Mouse (Mus musculus): ENCODE results near the gene Flrt1. TPM values are rescaled to one million over a fixed set of nuclear protein-coding genes. Genes with fewer than 3 reads are reported as not detected.

Gene Flrt1
- polyA plus RNA-seq, 1 experiment = not detected

GRCm38 (mm10) chr19:7136714-7137498 lies 31.4 kb upstream of the Flrt1 start:
- no peak for TF ChIP-seq GATA1 (IDR thresholded peaks at IDR 0.05; ENCODE audit: low read length)

- TF ChIP-seq GATA1 (IDR thresholded peaks at IDR 0.05; ENCODE audit: low read length) = no peak
Observed at GRCm38 (mm10) chr19:7136016-7136415, 30.5 kb upstream of the Flrt1 start.

- TF ChIP-seq GATA1 (IDR thresholded peaks at IDR 0.05; ENCODE audit: low read length) = no peak
Observed at GRCm38 (mm10) chr19:7135525-7135924, 30.0 kb upstream of the Flrt1 start.

- TF ChIP-seq GATA1 (IDR thresholded peaks at IDR 0.05; ENCODE audit: low read length) = no peak
Observed at GRCm38 (mm10) chr19:7134631-7135091, 29.1 kb upstream of the Flrt1 start.

GRCm38 (mm10) chr19:7133436-7133835 lies 27.9 kb upstream of the Flrt1 start:
- TF ChIP-seq GATA1 (IDR thresholded peaks at IDR 0.05; ENCODE audit: low read length) = no peak

GRCm38 (mm10) chr19:7130317-7130716 lies 24.8 kb upstream of the Flrt1 start:
- TF ChIP-seq GATA1 (IDR thresholded peaks at IDR 0.05; ENCODE audit: low read length) = no peak

- TF ChIP-seq GATA1 (IDR thresholded peaks at IDR 0.05; ENCODE audit: low read length) = no peak
Observed at GRCm38 (mm10) chr19:7128551-7129475, 23.3 kb upstream of the Flrt1 start.

GRCm38 (mm10) chr19:7126933-7127332 lies 21.4 kb upstream of the Flrt1 start:
- no peak for TF ChIP-seq GATA1 (IDR thresholded peaks at IDR 0.05; ENCODE audit: low read length)

- TF ChIP-seq GATA1 (IDR thresholded peaks at IDR 0.05; ENCODE audit: low read length) = no peak
Observed at GRCm38 (mm10) chr19:7126209-7126608, 20.7 kb upstream of the Flrt1 start.

- TF ChIP-seq GATA1 (IDR thresholded peaks at IDR 0.05; ENCODE audit: low read length) = no peak
Observed at GRCm38 (mm10) chr19:7125526-7126156, 20.1 kb upstream of the Flrt1 start.

- TF ChIP-seq GATA1 (IDR thresholded peaks at IDR 0.05; ENCODE audit: low read length) = no peak
Observed at GRCm38 (mm10) chr19:7122698-7123306, 17.3 kb upstream of the Flrt1 start.

GRCm38 (mm10) chr19:7122277-7122676 lies 16.7 kb upstream of the Flrt1 start:
- no peak for TF ChIP-seq GATA1 (IDR thresholded peaks at IDR 0.05; ENCODE audit: low read length)

GRCm38 (mm10) chr19:7121252-7121651 lies 15.7 kb upstream of the Flrt1 start:
- TF ChIP-seq GATA1 (IDR thresholded peaks at IDR 0.05; ENCODE audit: low read length) = no peak

- TF ChIP-seq GATA1 (IDR thresholded peaks at IDR 0.05; ENCODE audit: low read length) = no peak
Observed at GRCm38 (mm10) chr19:7117653-7118307, 12.3 kb upstream of the Flrt1 start.

- no peak for TF ChIP-seq GATA1 (IDR thresholded peaks at IDR 0.05; ENCODE audit: low read length)
Observed at GRCm38 (mm10) chr19:7117141-7117540, 11.6 kb upstream of the Flrt1 start.

Data from G1E-ER4 (cell line).